ENCODE assay signal across 21 mouse cellular contexts in the genomic region with DNA sequence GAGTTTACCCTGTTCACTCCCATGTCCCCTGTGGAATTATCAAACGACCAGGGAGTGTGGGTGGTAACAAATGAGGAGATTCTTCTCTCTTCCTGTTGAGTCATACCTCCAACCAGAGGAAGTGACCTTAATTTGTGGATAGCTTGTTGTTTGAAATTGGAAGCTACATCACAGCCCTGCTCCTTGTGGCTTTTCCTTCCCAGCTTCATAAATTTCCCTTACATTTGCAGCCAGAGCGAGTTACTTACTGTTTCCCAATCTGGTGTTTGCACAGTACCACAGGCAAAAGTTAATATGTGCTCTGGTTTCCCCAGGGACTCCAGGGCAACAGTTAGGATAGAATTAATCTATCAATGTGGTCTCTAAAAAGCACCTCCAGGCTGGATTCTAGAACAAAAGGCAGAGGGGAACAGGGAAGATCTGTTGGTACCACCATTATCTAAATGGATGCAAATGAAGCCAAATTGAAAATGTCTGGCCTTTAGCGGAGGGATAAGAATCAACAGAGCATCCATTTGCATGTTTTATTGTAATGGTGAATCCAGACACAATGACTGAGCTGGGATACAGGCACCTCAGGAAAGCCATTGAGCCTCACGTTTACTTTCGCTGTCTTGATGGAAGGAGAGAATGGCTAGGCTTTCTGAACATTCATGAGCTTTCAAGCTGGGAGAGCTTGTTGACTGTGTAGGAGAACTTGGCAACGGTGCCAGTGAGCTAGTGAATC.
DNase-seq lines count a peak whose midpoint lies in the region; ATAC-seq and TF ChIP-seq lines count a peak whose summit lies in the region.
"Had no signal": no experiment of that assay in that cellular context is flagged by ENCODE, and none has a peak within 500 bp of the region (broad histone marks: within the 10 kb centered on the region; RNA-seq: fewer than 3 reads in every experiment).

No protein-coding gene starts in this region.

- H3K4me3 ChIP-seq in layer of hippocampus, adult 2 months = no peak overlapping the region
- H3K4me3 ChIP-seq in C2C12 (ENCODE audit: insufficient read depth, poor library complexity, severe bottlenecking) = no peak overlapping the region
- H3K4me3 ChIP-seq in forebrain, postnatal 0 days (ENCODE audit: low read depth, low read length) = no peak overlapping the region
- H3K4me3 ChIP-seq: embryonic facial prominence, embryonic 13.5 days; forebrain, embryonic 10.5 days; heart, embryonic 13.5 days; limb, embryonic 13.5 days; liver, embryonic 15.5 days; midbrain, embryonic 13.5 days had no signal

- no peaks in the 10 kb centered on the region for H3K36me3 ChIP-seq in C2C12 (ENCODE audit: control insufficient read depth, insufficient read depth)
- H3K36me3 ChIP-seq in forebrain, postnatal 0 days (ENCODE audit: insufficient read depth) = no peaks in the 10 kb centered on the region
- H3K36me3 ChIP-seq: embryonic facial prominence, embryonic 13.5 days; forebrain, embryonic 10.5 days; heart, embryonic 13.5 days; limb, embryonic 13.5 days; liver, embryonic 15.5 days; midbrain, embryonic 13.5 days had no signal

- no peak overlapping the region for H3K4me2 ChIP-seq in forebrain, postnatal 0 days (ENCODE audit: low read depth)
- H3K4me2 ChIP-seq: embryonic facial prominence, embryonic 13.5 days; heart, embryonic 13.5 days; limb, embryonic 13.5 days; liver, embryonic 15.5 days; midbrain, embryonic 13.5 days had no signal

- no peak for ATAC-seq in forebrain, postnatal 0 days
- ATAC-seq: intestine, postnatal 0 days; midbrain, embryonic 13.5 days had no signal

- no peaks in the 10 kb centered on the region for H3K9me3 ChIP-seq in forebrain, postnatal 0 days (ENCODE audit: low read length)
- H3K9me3 ChIP-seq: embryonic facial prominence, embryonic 13.5 days; heart, embryonic 13.5 days; limb, embryonic 13.5 days; liver, embryonic 15.5 days had no signal

- TF ChIP-seq POLR2A in brain, embryonic 14.5 days (IDR thresholded peaks at IDR 0.05; ENCODE audit: borderline replicate concordance, extremely low read depth, insufficient read depth, insufficient read length, poor library complexity, severe bottlenecking) = no peak

- WGBS in forebrain, postnatal 0 days = 26% methylated on average over 6 of the region's 6 CpGs

- H3K79me2 ChIP-seq in C2C12 (ENCODE audit: control insufficient read depth, insufficient read depth) = no peaks in the 10 kb centered on the region

- no peak for TF ChIP-seq CTCF in layer of hippocampus, adult 2 months (conservative IDR thresholded peaks at IDR 0.05)
- TF ChIP-seq CTCF in C2C12 (IDR thresholded peaks at IDR 0.05; ENCODE audit: control insufficient read depth, insufficient read depth, insufficient read length) = no peak
- no peak for TF ChIP-seq CTCF in brain, embryonic 14.5 days (IDR thresholded peaks at IDR 0.05; ENCODE audit: borderline replicate concordance, extremely low read depth, insufficient read depth, insufficient read length)
- TF ChIP-seq CTCF in forebrain, postnatal 0 days (IDR thresholded peaks at IDR 0.05; ENCODE audit: low read depth) = no peak

- no peaks in the 10 kb centered on the region for H3K27me3 ChIP-seq in C2C12 (ENCODE audit: control insufficient read depth, insufficient read depth, insufficient read length)
- H3K27me3 ChIP-seq in forebrain, postnatal 0 days (ENCODE audit: insufficient read depth, low read length) = no peaks in the 10 kb centered on the region
- H3K27me3 ChIP-seq: embryonic facial prominence, embryonic 13.5 days; heart, embryonic 13.5 days; limb, embryonic 13.5 days; liver, embryonic 15.5 days; midbrain, embryonic 13.5 days had no signal

- H3K79me3 ChIP-seq in C2C12 (ENCODE audit: low read depth) = no peaks in the 10 kb centered on the region

- no peak overlapping the region for H3ac ChIP-seq in C2C12 (ENCODE audit: control insufficient read depth, insufficient read length, low read depth)

- H3K9ac ChIP-seq in forebrain, postnatal 0 days = no peak overlapping the region
- H3K9ac ChIP-seq: embryonic facial prominence, embryonic 13.5 days; heart, embryonic 13.5 days; limb, embryonic 13.5 days; liver, embryonic 15.5 days; midbrain, embryonic 13.5 days had no signal

- H3K27ac ChIP-seq in layer of hippocampus, adult 2 months = peak overlapping the region; percentile 67
- H3K27ac ChIP-seq in forebrain, postnatal 0 days (ENCODE audit: low read depth, low read length) = no peak overlapping the region
- H3K27ac ChIP-seq: embryonic facial prominence, embryonic 13.5 days; forebrain, embryonic 10.5 days; heart, embryonic 13.5 days; limb, embryonic 13.5 days; liver, embryonic 15.5 days; midbrain, embryonic 13.5 days had no signal

- DNase-seq in adrenal gland, adult 2 months = peak; percentile 6
- no peak for DNase-seq in adrenal gland, postnatal 14 days
- DNase-seq in layer of hippocampus, adult 2 months (ENCODE audit: low spot score in 2 of 2) = no peak
- no peak for DNase-seq in layer of hippocampus, postnatal 14 days (ENCODE audit: low spot score in 2 of 2)
- DNase-seq in brain, embryonic 14.5 days (ENCODE audit: low read depth) = peak; percentile 33
- DNase-seq in forebrain, postnatal 0 days = no peak
- no peak for DNase-seq in heart, adult 18-20 months
- DNase-seq: cerebellum, adult 11-12 months; gastrocnemius, postnatal 36 days; kidney, postnatal 14 days; lung, postnatal 4 days; right cerebral cortex, adult 18-20 months; thymus, postnatal 14 days had no signal

- no peaks in the 10 kb centered on the region; the same call in 1 of the 2 replicates for H3K4me1 ChIP-seq in forebrain, postnatal 0 days (ENCODE audit: insufficient read depth)
- H3K4me1 ChIP-seq: embryonic facial prominence, embryonic 13.5 days; forebrain, embryonic 10.5 days; limb, embryonic 13.5 days; liver, embryonic 15.5 days; midbrain, embryonic 13.5 days had no signal

TF ChIP-seq in C2C12, 6 proteins besides CTCF, POLR2A, EP300 and RAD21:
- TF ChIP-seq FOSL1 (IDR thresholded peaks at IDR 0.05; ENCODE audit: insufficient read depth, low read length, poor library complexity, severe bottlenecking) = no peak
- peak; percentile 56 for TF ChIP-seq CEBPB (IDR thresholded peaks at IDR 0.05; ENCODE audit: low read depth)

Comparison
In these comparisons a context has a peak if more than half of its experiments do, and no peak if none do; other contexts are left out.
1. DNase-seq: peak in adrenal gland, adult 2 months (single experiment) and brain, embryonic 14.5 days (single experiment); none in adrenal gland, postnatal 14 days (single experiment), layer of hippocampus, adult 2 months (0 of 2), layer of hippocampus, postnatal 14 days (0 of 2), forebrain, postnatal 0 days (single experiment) and heart, adult 18-20 months (0 of 2).